Mouse (Mus musculus): ENCODE results near the gene Gucy2c.

DNA sequence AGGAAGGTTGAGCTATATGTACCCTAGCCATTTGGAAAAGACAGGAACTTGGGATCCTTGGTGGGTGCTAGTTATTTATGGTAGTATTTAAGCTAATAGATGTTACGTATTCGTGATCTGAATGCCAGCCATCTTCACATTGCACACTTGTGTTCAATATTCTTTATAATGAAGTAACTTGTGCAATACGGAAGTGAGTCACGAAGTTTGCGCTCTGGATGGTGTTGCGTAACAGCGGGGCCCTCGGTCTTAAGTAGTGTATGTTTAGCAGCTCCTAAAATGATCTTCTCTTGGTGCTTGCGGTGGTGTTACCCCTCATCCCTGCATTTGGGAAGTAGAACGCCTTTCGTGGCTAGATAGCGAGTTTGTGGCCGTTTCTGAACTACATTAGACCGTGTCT, 27.5 kb upstream of the Gucy2c start:
- TF ChIP-seq POU5F1 (IDR thresholded peaks at IDR 0.05; ENCODE audit: borderline replicate concordance, low read length) (no peak), CTCF (conservative IDR thresholded peaks at IDR 0.05; ENCODE audit: low read length) (no peak)
